Mouse (Mus musculus) brain, embryonic 14.5 days (tissue): ENCODE data around the gene Snrpb.

ENCODE experiments used
- CTCF ChIP-seq: fragments of 200-500 bp; IDR thresholded peaks from 2 replicates; pipeline ENCODE4 v1.5.1; 2012; ENCODE audit warnings: inconsistent platforms, mild to moderate bottlenecking, moderate library complexity, borderline replicate concordance; ENCODE audit not compliant: insufficient read depth, insufficient read length; ENCODE audit errors: extremely low read depth
- POLR2A ChIP-seq: fragments of 200-500 bp; IDR thresholded peaks from 2 replicates; pipeline ENCODE4 v1.6.1; 2012; ENCODE audit warnings: mild to moderate bottlenecking, inconsistent platforms, borderline replicate concordance; ENCODE audit not compliant: poor library complexity, insufficient read depth, insufficient read length, severe bottlenecking; ENCODE audit errors: extremely low read depth

DNA sequence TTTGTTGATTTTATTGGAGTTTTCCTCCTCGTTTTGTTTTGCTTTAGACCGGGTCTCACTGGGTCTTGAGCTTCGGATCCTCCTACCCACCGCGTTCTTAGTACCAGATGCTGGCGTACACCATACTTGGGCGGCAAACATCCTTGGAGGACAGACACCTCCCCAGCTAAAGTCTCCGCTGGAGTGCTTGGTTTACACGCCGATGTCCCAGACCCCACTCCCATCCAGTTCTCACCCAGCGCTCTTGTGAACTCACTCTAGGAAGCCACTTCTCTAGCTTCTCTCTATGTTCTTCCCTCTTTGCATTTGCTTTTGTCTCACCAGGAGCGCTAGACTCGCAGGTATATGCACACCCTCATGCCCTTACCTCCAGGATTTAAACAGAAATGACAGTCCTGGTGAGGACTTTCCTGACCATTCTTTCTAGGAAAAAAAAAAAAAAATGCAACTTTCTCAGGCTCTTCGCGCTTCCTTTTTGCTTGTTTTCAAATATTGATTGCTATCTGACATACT, 360 bp upstream of the Snrpb start:
- TF ChIP-seq POLR2A (no peak), CTCF (no peak)
